Mouse (Mus musculus) kidney, adult 2 months (tissue): ENCODE measurements around the gene Noct. TPM values are rescaled to one million over a fixed set of nuclear protein-coding genes. Genes with fewer than 3 reads are reported as not detected.

ENCODE experiments used
- DNase-seq: peaks from one replicate; pipeline ENCODE4 v3.0.0; 2021
- H3K27ac ChIP-seq: fragments of 200-500 bp; 2 replicates; pipeline ENCODE4 v1.5.1; 2012; ENCODE audit warnings: low read depth, low read length, control low read depth, inconsistent platforms; ENCODE audit not compliant: insufficient read depth
- H3K27me3 ChIP-seq: fragments of 200-500 bp; replicated peaks from 2 replicates; pipeline ENCODE4 v1.6.1; 2012; ENCODE audit warnings: mild to moderate bottlenecking, moderate library complexity, low read length, inconsistent platforms; ENCODE audit not compliant: control insufficient read depth, insufficient read depth
- H3K36me3 ChIP-seq: fragments of 200-500 bp; 2 replicates; pipeline ENCODE4 v1.6.1; 2012; ENCODE audit warnings: mild to moderate bottlenecking, moderate library complexity, low read length, inconsistent platforms; ENCODE audit not compliant: control insufficient read depth, insufficient read depth
- H3K4me1 ChIP-seq: fragments of 200-500 bp; 2 replicates; pipeline ENCODE4 v1.6.1; 2011; ENCODE audit warnings: low read length; ENCODE audit not compliant: control insufficient read depth, insufficient read depth
- H3K4me3 ChIP-seq: fragments of 200-500 bp; 2 replicates; pipeline ENCODE4 v1.5.1; 2011; ENCODE audit warnings: mild to moderate bottlenecking, low read depth, low read length, control low read depth; ENCODE audit not compliant: insufficient read depth
- CTCF ChIP-seq: fragments of 200-500 bp; conservative IDR thresholded peaks from 2 replicates; pipeline ENCODE4 v1.5.1; 2011; ENCODE audit warnings: low read depth, mild to moderate bottlenecking, control low read depth, low read length, moderate library complexity, mixed read lengths; ENCODE audit not compliant: insufficient read depth, insufficient read length
- POLR2A ChIP-seq: fragments of 200-500 bp; IDR thresholded peaks from one replicate; pipeline ENCODE4 v1.6.1; 2011; ENCODE audit warnings: low read depth, low read length, control low read depth
- WGBS: fragments of 180-500 bp; shearing (Covaris S2); methylation state at CpG from one replicate; pipeline ENCODE4 v1.1.7; 2018; 5-methylcytosine and 5-hydroxymethylcytosine counted together
- polyA plus RNA-seq: library from polyadenylated mRNA; depleted of rRNA; stranded (reverse); fragments of >200 nt; gene quantifications from 2 replicates; pipeline ENCODE4 v1.2.3, GENCODE M21; 2012

The Noct gene
- polyA plus RNA-seq, 1 experiment: 8.1 TPM

DNA sequence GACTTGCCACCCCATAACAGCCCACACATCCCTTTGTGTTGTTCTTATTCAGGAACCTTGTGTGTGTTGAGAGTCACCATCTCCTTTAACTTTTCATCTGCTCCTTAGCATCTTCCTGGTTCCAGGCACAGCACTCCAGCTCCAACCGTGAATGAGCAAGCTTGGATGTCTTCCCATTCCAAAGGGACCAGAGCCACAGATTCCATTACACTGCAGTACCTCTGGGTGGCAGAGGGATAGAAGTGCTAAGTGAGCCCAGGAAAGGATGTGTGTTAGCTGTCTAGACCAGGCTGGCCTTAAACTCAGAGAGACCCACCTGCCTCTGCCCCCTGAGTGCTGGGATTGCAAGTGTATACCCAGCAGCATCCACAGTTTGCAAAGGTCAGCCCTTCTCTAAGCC, 26.0 kb upstream of the Noct start:
- DNase-seq: no peak
- 17% methylated on average over 1 of the region's 1 CpGs for WGBS
- TF ChIP-seq POLR2A (no peak), CTCF (0 out of 2 replicates have a peak, but pooled peaks have one; percentile 17)

DNA sequence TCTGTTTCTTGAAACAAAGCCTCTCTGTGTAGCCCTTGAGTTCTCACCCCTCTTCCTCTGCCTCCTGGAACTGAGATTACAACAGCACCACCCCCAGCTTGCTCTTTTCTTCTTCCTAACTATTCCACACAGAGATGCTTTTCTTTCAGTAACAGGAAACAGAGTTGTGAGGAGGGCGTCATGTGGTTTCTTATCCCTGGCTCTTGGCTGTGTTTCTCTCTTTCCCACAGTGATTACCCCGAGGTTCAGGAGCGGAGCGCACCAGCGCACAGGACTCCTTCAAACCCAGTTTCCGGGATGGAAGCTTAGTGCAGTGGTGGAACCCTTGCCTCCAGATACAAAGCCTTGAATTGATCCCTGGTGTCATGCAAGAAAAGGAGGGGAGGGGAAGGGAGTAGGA, 25.1 kb upstream of the Noct start:
- no peak for DNase-seq
- Histone ChIP-seq H3K4me3 (no peak overlapping the region), H3K27me3 (no peaks in the 10 kb centered on the region), H3K4me1 (peaks cover 12% of the 10 kb centered on the region), H3K27ac (no peak overlapping the region), H3K36me3 (no peaks in the 10 kb centered on the region)
- whole genome bisulfite sequencing: 73% methylated on average over 6 of the region's 6 CpGs
- TF ChIP-seq CTCF (no peak), POLR2A (no peak)

More for the DNA sequence above, 26.0 kb upstream of the Noct start:
- Histone ChIP-seq H3K27ac (no peak overlapping the region), H3K4me1 (peaks cover 5% of the 10 kb centered on the region), H3K27me3 (no peaks in the 10 kb centered on the region), H3K36me3 (no peaks in the 10 kb centered on the region), H3K4me3 (no peak overlapping the region)

GRCm38 (mm10) chr3:51200311-51200710, 23.9 kb upstream of the Noct start:
- WGBS: 73% methylated on average over 4 of the region's 4 CpGs
- peaks cover 14% of the 10 kb centered on the region for H3K4me1 ChIP-seq
- DNase-seq: peak; percentile 57

DNA sequence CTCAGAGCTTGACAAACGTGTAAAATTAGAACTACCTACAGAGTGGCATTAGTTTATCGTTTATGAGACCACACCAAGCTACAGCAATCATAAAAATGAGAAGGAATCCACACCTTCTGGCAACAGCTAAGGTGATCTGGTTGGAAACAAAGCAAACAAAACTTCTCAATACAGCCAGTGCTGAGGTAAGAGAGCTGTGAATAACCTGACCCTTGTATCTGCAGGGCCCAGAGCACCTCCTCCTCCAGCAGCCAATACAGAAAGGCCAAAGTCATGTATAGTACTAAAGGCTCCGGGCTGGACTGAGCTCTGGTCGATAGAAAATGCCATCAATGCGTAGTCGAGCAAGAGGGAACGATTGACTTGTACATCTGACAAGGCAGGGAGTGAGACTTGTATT, 23.4 kb upstream of the Noct start:
- no peak for DNase-seq
- 85% methylated on average over 7 of the region's 7 CpGs for WGBS
- no peaks in the 10 kb centered on the region for H3K27me3 ChIP-seq
- H3K4me3 ChIP-seq: no peak overlapping the region
- no peak for TF ChIP-seq CTCF
- TF ChIP-seq POLR2A: no peak
- H3K27ac ChIP-seq: no peak overlapping the region
- H3K36me3 ChIP-seq: no peaks in the 10 kb centered on the region
- peaks cover 14% of the 10 kb centered on the region for H3K4me1 ChIP-seq

More at GRCm38 (mm10) chr3:51200311-51200710, 23.9 kb upstream of the Noct start:
- no peak for TF ChIP-seq POLR2A
- TF ChIP-seq CTCF: no peak
- no peaks in the 10 kb centered on the region for H3K27me3 ChIP-seq
- no peak overlapping the region for H3K27ac ChIP-seq
- H3K4me3 ChIP-seq: no peak overlapping the region
- H3K36me3 ChIP-seq: no peaks in the 10 kb centered on the region

DNA sequence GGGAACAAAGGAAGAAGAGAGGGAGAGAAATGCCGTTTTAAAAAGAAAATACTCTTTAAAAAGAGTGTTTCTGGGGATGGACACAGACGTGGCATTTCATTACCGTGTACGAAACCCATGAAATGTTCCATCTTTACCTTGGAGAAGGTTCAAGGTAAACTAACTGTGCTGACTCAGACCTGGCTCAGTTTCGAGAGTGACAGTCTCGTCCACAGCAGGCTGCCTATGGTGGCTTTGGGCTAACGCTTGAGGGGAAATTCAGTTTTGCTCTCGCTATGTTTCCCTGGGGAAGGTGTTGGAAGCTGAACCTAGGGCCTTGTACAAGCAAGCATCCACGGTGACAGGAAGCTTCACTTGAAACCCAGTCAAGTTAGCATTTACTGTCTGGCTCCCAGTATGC, 22.3 kb upstream of the Noct start:
- Histone ChIP-seq H3K4me1 (peaks cover 14% of the 10 kb centered on the region), H3K27me3 (no peaks in the 10 kb centered on the region), H3K4me3 (no peak overlapping the region), H3K36me3 (no peaks in the 10 kb centered on the region), H3K27ac (no peak overlapping the region)
- 78% methylated on average over 9 of the region's 9 CpGs for WGBS
- TF ChIP-seq CTCF (no peak), POLR2A (no peak)
- DNase-seq: no peak

GRCm38 (mm10) chr3:51202491-51202987, 21.7 kb upstream of the Noct start:
- peak overlapping the region; percentile 57; the same call in 1 of the 2 replicates for H3K27ac ChIP-seq
- whole genome bisulfite sequencing: 41% methylated on average over 8 of the region's 8 CpGs
- H3K27me3 ChIP-seq: no peaks in the 10 kb centered on the region
- H3K4me3 ChIP-seq: no peak overlapping the region
- H3K4me1 ChIP-seq: peaks cover 14% of the 10 kb centered on the region
- TF ChIP-seq CTCF: no peak
- TF ChIP-seq POLR2A: no peak
- peak; percentile 92 for DNase-seq
- H3K36me3 ChIP-seq: no peaks in the 10 kb centered on the region

GRCm38 (mm10) chr3:51203906-51204305, 20.3 kb upstream of the Noct start:
- peak; percentile 31 for DNase-seq
- H3K27ac ChIP-seq: no peak overlapping the region

More at GRCm38 (mm10) chr3:51203906-51204305, 20.3 kb upstream of the Noct start:
- Histone ChIP-seq H3K27me3 (no peaks in the 10 kb centered on the region), H3K4me1 (peaks cover 14% of the 10 kb centered on the region), H3K36me3 (no peaks in the 10 kb centered on the region), H3K4me3 (no peak overlapping the region)
- no peak for TF ChIP-seq POLR2A
- TF ChIP-seq CTCF: no peak
- 66% methylated on average over 6 of the region's 6 CpGs for WGBS
